Mouse (Mus musculus): ENCODE results near the gene Cpm. TPM values are rescaled to one million over a fixed set of nuclear protein-coding genes. Genes with fewer than 3 reads are reported as not detected.

Cpm gene
- total and polyA plus RNA-seq, 2 experiments = 0.80 to 1.4 TPM

- Histone ChIP-seq H3K36me3 (ENCODE audit: control insufficient read depth, insufficient read depth, low read length) (no peaks in the 10 kb centered on the region), H3K27ac (replicated peaks; ENCODE audit: insufficient read depth, low read depth, low read length) (peak overlapping the region; percentile 21), H3K4me3 (ENCODE audit: insufficient read depth, low read depth, low read length) (no peak overlapping the region), H3K27me3 (ENCODE audit: control insufficient read depth, insufficient read depth, low read length) (no peaks in the 10 kb centered on the region), H3K79me2 (ENCODE audit: control insufficient read depth, insufficient read depth, low read length) (no peaks in the 10 kb centered on the region), H3K9ac (ENCODE audit: low read depth, low read length) (no peak overlapping the region), H3K4me1 (ENCODE audit: control insufficient read depth, insufficient read depth, low read length) (peaks cover 6% of the 10 kb centered on the region; the same call in 1 of the 2 replicates)
- TF ChIP-seq POLR2A (IDR thresholded peaks at IDR 0.05; ENCODE audit: extremely low read depth, insufficient read depth, low read length) (no peak), CTCF (IDR thresholded peaks at IDR 0.05; ENCODE audit: low read depth, low read length) (no peak)
- DNase-seq (ENCODE audit: extremely low read depth, low read depth, low spot score) = no peak
These were observed 35.6 kb downstream of the Cpm start for GRCm38 (mm10) chr10:117664926-117665209.

GRCm38 (mm10) chr10:117665376-117666275, 36.3 kb downstream of the Cpm start:
- Histone ChIP-seq H3K27me3 (ENCODE audit: control insufficient read depth, insufficient read depth, low read length) (no peaks in the 10 kb centered on the region), H3K4me3 (ENCODE audit: insufficient read depth, low read depth, low read length) (no peak overlapping the region), H3K27ac (replicated peaks; ENCODE audit: insufficient read depth, low read depth, low read length) (no peak overlapping the region), H3K36me3 (ENCODE audit: control insufficient read depth, insufficient read depth, low read length) (no peaks in the 10 kb centered on the region), H3K79me2 (ENCODE audit: control insufficient read depth, insufficient read depth, low read length) (no peaks in the 10 kb centered on the region), H3K9ac (ENCODE audit: low read depth, low read length) (no peak overlapping the region), H3K4me1 (ENCODE audit: control insufficient read depth, insufficient read depth, low read length) (peaks cover 6% of the 10 kb centered on the region; the same call in 1 of the 2 replicates)
- no peak for TF ChIP-seq CTCF (IDR thresholded peaks at IDR 0.05; ENCODE audit: low read depth, low read length)
- WGBS = 82% methylated on average over 9 of the region's 9 CpGs
- peak; percentile 42 for DNase-seq (ENCODE audit: extremely low read depth, low read depth, low spot score)

GRCm38 (mm10) chr10:117666361-117666760, 37.1 kb downstream of the Cpm start:
- Histone ChIP-seq H3K4me3 (ENCODE audit: insufficient read depth, low read depth, low read length) (no peak overlapping the region), H3K79me2 (ENCODE audit: control insufficient read depth, insufficient read depth, low read length) (no peaks in the 10 kb centered on the region), H3K27me3 (ENCODE audit: control insufficient read depth, insufficient read depth, low read length) (no peaks in the 10 kb centered on the region), H3K9ac (ENCODE audit: low read depth, low read length) (no peak overlapping the region), H3K27ac (replicated peaks; ENCODE audit: insufficient read depth, low read depth, low read length) (no peak overlapping the region), H3K36me3 (ENCODE audit: control insufficient read depth, insufficient read depth, low read length) (no peaks in the 10 kb centered on the region), H3K4me1 (ENCODE audit: control insufficient read depth, insufficient read depth, low read length) (peaks cover 6% of the 10 kb centered on the region; the same call in 1 of the 2 replicates)
- WGBS = 93% methylated on average over 3 of the region's 3 CpGs
- TF ChIP-seq CTCF (IDR thresholded peaks at IDR 0.05; ENCODE audit: low read depth, low read length) (no peak), POLR2A (IDR thresholded peaks at IDR 0.05; ENCODE audit: extremely low read depth, insufficient read depth, low read length) (no peak)
- DNase-seq (ENCODE audit: extremely low read depth, low read depth, low spot score) = no peak

GRCm38 (mm10) chr10:117666947-117667630, 37.8 kb downstream of the Cpm start:
- H3K79me2 ChIP-seq (ENCODE audit: control insufficient read depth, insufficient read depth, low read length) = no peaks in the 10 kb centered on the region
- no peak overlapping the region for H3K27ac ChIP-seq (replicated peaks; ENCODE audit: insufficient read depth, low read depth, low read length)
- no peaks in the 10 kb centered on the region for H3K36me3 ChIP-seq (ENCODE audit: control insufficient read depth, insufficient read depth, low read length)
- H3K27me3 ChIP-seq (ENCODE audit: control insufficient read depth, insufficient read depth, low read length) = no peaks in the 10 kb centered on the region
- WGBS = 89% methylated on average over 9 of the region's 9 CpGs
- peaks cover 6% of the 10 kb centered on the region; the same call in 1 of the 2 replicates for H3K4me1 ChIP-seq (ENCODE audit: control insufficient read depth, insufficient read depth, low read length)
- H3K9ac ChIP-seq (ENCODE audit: low read depth, low read length) = no peak overlapping the region
- no peak overlapping the region for H3K4me3 ChIP-seq (ENCODE audit: insufficient read depth, low read depth, low read length)
- no peak for DNase-seq (ENCODE audit: extremely low read depth, low read depth, low spot score)
- TF ChIP-seq POLR2A (IDR thresholded peaks at IDR 0.05; ENCODE audit: extremely low read depth, insufficient read depth, low read length) (no peak), CTCF (IDR thresholded peaks at IDR 0.05; ENCODE audit: low read depth, low read length) (no peak)

GRCm38 (mm10) chr10:117667663-117668507, 38.6 kb downstream of the Cpm start:
- Histone ChIP-seq H3K4me3 (ENCODE audit: insufficient read depth, low read depth, low read length) (no peak overlapping the region), H3K79me2 (ENCODE audit: control insufficient read depth, insufficient read depth, low read length) (no peaks in the 10 kb centered on the region), H3K9ac (ENCODE audit: low read depth, low read length) (no peak overlapping the region), H3K27ac (replicated peaks; ENCODE audit: insufficient read depth, low read depth, low read length) (no peak overlapping the region), H3K4me1 (ENCODE audit: control insufficient read depth, insufficient read depth, low read length) (peaks cover 6% of the 10 kb centered on the region; the same call in 1 of the 2 replicates), H3K36me3 (ENCODE audit: control insufficient read depth, insufficient read depth, low read length) (no peaks in the 10 kb centered on the region), H3K27me3 (ENCODE audit: control insufficient read depth, insufficient read depth, low read length) (no peaks in the 10 kb centered on the region)
- 95% methylated on average over 28 of the region's 28 CpGs for WGBS
- no peak for DNase-seq (ENCODE audit: extremely low read depth, low read depth, low spot score)
- no peak for TF ChIP-seq CTCF (IDR thresholded peaks at IDR 0.05; ENCODE audit: low read depth, low read length)
- TF ChIP-seq POLR2A (IDR thresholded peaks at IDR 0.05; ENCODE audit: extremely low read depth, insufficient read depth, low read length) = no peak

Measured in liver, adult 2 months (tissue).